11 mouse cellular contexts compared by ENCODE assay signal in the genomic region with DNA sequence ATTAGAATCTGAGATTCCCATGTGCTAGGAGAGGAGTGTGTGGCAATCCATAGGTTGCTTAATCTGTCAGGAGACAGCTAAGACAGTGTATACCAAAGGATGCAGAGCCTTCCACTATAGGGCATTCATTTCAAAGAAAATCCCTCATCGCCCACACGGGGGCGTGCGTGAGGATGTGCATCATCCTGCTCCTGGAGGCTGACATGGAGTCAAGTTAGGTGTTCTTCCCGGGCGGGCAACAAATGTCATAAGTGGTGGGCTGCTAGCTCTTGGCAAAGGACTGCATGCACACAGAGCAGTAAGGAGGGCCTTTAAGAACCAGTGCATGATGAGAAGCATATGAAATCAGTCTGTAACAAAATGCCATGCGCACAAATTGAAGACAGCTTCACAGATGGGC.
DNase-seq lines count a peak whose midpoint lies in the region; ATAC-seq and TF ChIP-seq lines count a peak whose summit lies in the region.
"Had no signal": no experiment of that assay in that cellular context is flagged by ENCODE, and none has a peak within 500 bp of the region (broad histone marks: within the 10 kb centered on the region; RNA-seq: fewer than 3 reads in every experiment).

No protein-coding gene starts in this region.

- intact Hi-C loops in left cerebral cortex, adult 2 months (cut with DNase I), result no loop called here

- no peak overlapping the region for H3K4me3 ChIP-seq in left cerebral cortex, adult 2 months
- H3K4me3 ChIP-seq: embryonic facial prominence, embryonic 12.5 days; limb, embryonic 15.5 days had no signal

- DNase-seq in adrenal gland, postnatal 25 days, result peak; percentile 26
- no peak for DNase-seq in adrenal gland, adult 2 months
- no peak for DNase-seq in left cerebral cortex, adult 2 months (ENCODE audit: extremely low spot score in 1 of 2, low spot score in 2 of 2)
- no peak for DNase-seq in left cerebral cortex, adult 18-20 months (ENCODE audit: low spot score in 2 of 2)
- peak; percentile 19 for DNase-seq in A20 (ENCODE audit: low read depth, low spot score)
- no peak for DNase-seq in ovary, postnatal 36 days (ENCODE audit: low spot score)
- no peak for DNase-seq in layer of hippocampus, postnatal 36 days
- DNase-seq: midbrain, embryonic 14.5 days had no signal

- ATAC-seq in common myeloid progenitor, adult 5-6 weeks (replicated peaks; ENCODE audit: low read depth, poor library complexity, severe bottlenecking), result 0 out of 2 replicates have a peak, but pooled peaks have one; percentile 47

- no peak overlapping the region for H3K27ac ChIP-seq in left cerebral cortex, adult 2 months
- H3K27ac ChIP-seq: embryonic facial prominence, embryonic 12.5 days; limb, embryonic 15.5 days had no signal

- peak; percentile 7 for TF ChIP-seq CTCF in left cerebral cortex, adult 2 months (IDR thresholded peaks at IDR 0.05)

Comparison
In these comparisons a context has a peak if more than half of its experiments do, and no peak if none do; other contexts are left out.
1. DNase-seq: peak in adrenal gland, postnatal 25 days (single experiment) and A20 (single experiment); none in adrenal gland, adult 2 months (single experiment), left cerebral cortex, adult 2 months (0 of 2), left cerebral cortex, adult 18-20 months (0 of 2), ovary, postnatal 36 days (single experiment) and layer of hippocampus, postnatal 36 days (0 of 2).